Mouse (Mus musculus): ENCODE measurements around the gene a. TPM values are rescaled to one million over a fixed set of nuclear protein-coding genes. Genes with fewer than 3 reads are reported as not detected.

The a gene
- polyA plus RNA-seq (2015; fragmentation: Nextera tagmentation; extraction: Ambion mirVana) = 0.32 TPM in 1 of 2 replicates, not detected in the other

GRCm38 (mm10) chr2:154790656-154791483, at the start of gene a, which contains the start of gene Raly:
Gene a (plus strand): TSS chr2:154791402.
Gene Raly (plus strand): TSS chr2:154791096.
- peak within 1 kb of the TSS; percentile 80 for H3K4me2 ChIP-seq
- H3K27me3 ChIP-seq = no peaks in the 10 kb centered on the region
- H3K9ac ChIP-seq = peak within 1 kb of the TSS; percentile 98
- H3K9me3 ChIP-seq (replicated peaks) = no peaks in the 10 kb centered on the region
- under 1% methylated on average over 86 of the region's 89 CpGs for WGBS (ENCODE audit: insufficient replicate concordance)
- H3K27ac ChIP-seq (replicated peaks) = peak within 1 kb of the TSS; percentile 97
- H3K36me3 ChIP-seq (replicated peaks) = peaks cover 18% of the 10 kb centered on the region
- peak; percentile 94 for ATAC-seq (ENCODE audit: insufficient read depth)
- H3K4me1 ChIP-seq (replicated peaks) = peaks cover 78% of the 10 kb centered on the region
- H3K4me3 ChIP-seq (replicated peaks) = peak within 1 kb of the TSS; percentile 98

GRCm38 (mm10) chr2:154742911-154743819, 48.0 kb upstream of the a start:
- no peak overlapping the region for H3K9ac ChIP-seq
- no peaks in the 10 kb centered on the region for H3K36me3 ChIP-seq (replicated peaks)
- H3K27ac ChIP-seq (replicated peaks) = no peak overlapping the region
- H3K9me3 ChIP-seq (replicated peaks) = no peaks in the 10 kb centered on the region
- H3K27me3 ChIP-seq = peaks cover 8% of the 10 kb centered on the region; the same call in 1 of the 2 replicates
- ATAC-seq (ENCODE audit: insufficient read depth) = no peak
- 61% methylated on average over 10 of the region's 10 CpGs for WGBS (ENCODE audit: insufficient replicate concordance)
- H3K4me1 ChIP-seq (replicated peaks) = no peaks in the 10 kb centered on the region
- H3K4me3 ChIP-seq (replicated peaks) = no peak overlapping the region
- H3K4me2 ChIP-seq = no peak overlapping the region

- no peak overlapping the region for H3K9ac ChIP-seq
- no peaks in the 10 kb centered on the region for H3K9me3 ChIP-seq (replicated peaks)
- ATAC-seq (ENCODE audit: insufficient read depth) = no peak
- no peaks in the 10 kb centered on the region for H3K4me1 ChIP-seq (replicated peaks)
- no peak overlapping the region for H3K4me3 ChIP-seq (replicated peaks)
- peaks cover 8% of the 10 kb centered on the region; the same call in 1 of the 2 replicates for H3K27me3 ChIP-seq
- H3K36me3 ChIP-seq (replicated peaks) = no peaks in the 10 kb centered on the region
- 54% methylated on average over 4 of the region's 4 CpGs for WGBS (ENCODE audit: insufficient replicate concordance)
- H3K27ac ChIP-seq (replicated peaks) = no peak overlapping the region
- no peak overlapping the region for H3K4me2 ChIP-seq
These were observed 47.3 kb upstream of the a start for GRCm38 (mm10) chr2:154743915-154744314.

- Histone ChIP-seq H3K27ac (replicated peaks) (no peak overlapping the region), H3K4me3 (replicated peaks) (no peak overlapping the region), H3K4me1 (replicated peaks) (0 out of 2 replicates have a peak, but pooled peaks cover 3% of the 10 kb centered on the region), H3K9me3 (replicated peaks) (no peaks in the 10 kb centered on the region), H3K4me2 (no peak overlapping the region), H3K36me3 (replicated peaks) (no peaks in the 10 kb centered on the region), H3K9ac (no peak overlapping the region), H3K27me3 (peaks cover 8% of the 10 kb centered on the region; the same call in 1 of the 2 replicates)
- WGBS (ENCODE audit: insufficient replicate concordance) = 60% methylated on average over 2 of the region's 2 CpGs
- no peak for ATAC-seq (ENCODE audit: insufficient read depth)
These were observed 42.8 kb upstream of the a start for GRCm38 (mm10) chr2:154748383-154748782.

GRCm38 (mm10) chr2:154749046-154750036, 41.9 kb upstream of the a start:
- Histone ChIP-seq H3K27me3 (peaks cover 8% of the 10 kb centered on the region; the same call in 1 of the 2 replicates), H3K4me2 (no peak overlapping the region), H3K4me3 (replicated peaks) (no peak overlapping the region), H3K36me3 (replicated peaks) (no peaks in the 10 kb centered on the region), H3K9ac (no peak overlapping the region), H3K27ac (replicated peaks) (no peak overlapping the region), H3K9me3 (replicated peaks) (no peaks in the 10 kb centered on the region), H3K4me1 (replicated peaks) (0 out of 2 replicates have a peak, but pooled peaks cover 3% of the 10 kb centered on the region)
- no peak for ATAC-seq (ENCODE audit: insufficient read depth)
- WGBS (ENCODE audit: insufficient replicate concordance) = 67% methylated on average over 23 of the region's 23 CpGs

GRCm38 (mm10) chr2:154751924-154752323, 39.3 kb upstream of the a start:
- Histone ChIP-seq H3K9ac (no peak overlapping the region), H3K9me3 (replicated peaks) (no peaks in the 10 kb centered on the region), H3K27me3 (0 out of 2 replicates have a peak, but pooled peaks cover 3% of the 10 kb centered on the region), H3K27ac (replicated peaks) (no peak overlapping the region), H3K36me3 (replicated peaks) (no peaks in the 10 kb centered on the region), H3K4me3 (replicated peaks) (no peak overlapping the region), H3K4me2 (no peak overlapping the region), H3K4me1 (replicated peaks) (peaks cover 11% of the 10 kb centered on the region)
- WGBS (ENCODE audit: insufficient replicate concordance) = 54% methylated on average over 8 of the region's 8 CpGs
- ATAC-seq (ENCODE audit: insufficient read depth) = no peak

GRCm38 (mm10) chr2:154754068-154754560, 37.1 kb upstream of the a start:
- ATAC-seq (ENCODE audit: insufficient read depth) = no peak
- peaks cover 11% of the 10 kb centered on the region for H3K4me1 ChIP-seq (replicated peaks)
- 61% methylated on average over 2 of the region's 2 CpGs for WGBS (ENCODE audit: insufficient replicate concordance)
- H3K27ac ChIP-seq (replicated peaks) = no peak overlapping the region
- H3K9ac ChIP-seq = no peak overlapping the region
- no peaks in the 10 kb centered on the region for H3K27me3 ChIP-seq
- H3K36me3 ChIP-seq (replicated peaks) = no peaks in the 10 kb centered on the region
- H3K4me2 ChIP-seq = no peak overlapping the region
- H3K4me3 ChIP-seq (replicated peaks) = no peak overlapping the region
- no peaks in the 10 kb centered on the region for H3K9me3 ChIP-seq (replicated peaks)

- H3K27ac ChIP-seq (replicated peaks) = no peak overlapping the region
- ATAC-seq (ENCODE audit: insufficient read depth) = no peak
- peaks cover 11% of the 10 kb centered on the region for H3K4me1 ChIP-seq (replicated peaks)
- no peaks in the 10 kb centered on the region for H3K27me3 ChIP-seq
- 57% methylated on average over 6 of the region's 6 CpGs for WGBS (ENCODE audit: insufficient replicate concordance)
- no peaks in the 10 kb centered on the region for H3K36me3 ChIP-seq (replicated peaks)
- no peaks in the 10 kb centered on the region for H3K9me3 ChIP-seq (replicated peaks)
- H3K4me2 ChIP-seq = no peak overlapping the region
- H3K4me3 ChIP-seq (replicated peaks) = no peak overlapping the region
- H3K9ac ChIP-seq = no peak overlapping the region
These were observed 35.4 kb upstream of the a start for GRCm38 (mm10) chr2:154755791-154756190.

GRCm38 (mm10) chr2:154757691-154758090, 33.5 kb upstream of the a start:
- H3K36me3 ChIP-seq (replicated peaks) = no peaks in the 10 kb centered on the region
- no peaks in the 10 kb centered on the region for H3K9me3 ChIP-seq (replicated peaks)
- H3K4me1 ChIP-seq (replicated peaks) = peaks cover 22% of the 10 kb centered on the region
- no peak overlapping the region for H3K4me3 ChIP-seq (replicated peaks)
- no peak overlapping the region for H3K9ac ChIP-seq
- no peak overlapping the region for H3K4me2 ChIP-seq
- WGBS (ENCODE audit: insufficient replicate concordance) = 85% methylated on average over 5 of the region's 5 CpGs
- no peaks in the 10 kb centered on the region for H3K27me3 ChIP-seq
- no peak overlapping the region for H3K27ac ChIP-seq (replicated peaks)
- no peak for ATAC-seq (ENCODE audit: insufficient read depth)

GRCm38 (mm10) chr2:154758454-154758853, 32.7 kb upstream of the a start:
- H3K36me3 ChIP-seq (replicated peaks) = no peaks in the 10 kb centered on the region
- no peak for ATAC-seq (ENCODE audit: insufficient read depth)
- H3K9ac ChIP-seq = no peak overlapping the region
- H3K4me2 ChIP-seq = no peak overlapping the region
- H3K4me1 ChIP-seq (replicated peaks) = peaks cover 30% of the 10 kb centered on the region
- no peaks in the 10 kb centered on the region for H3K27me3 ChIP-seq
- H3K4me3 ChIP-seq (replicated peaks) = no peak overlapping the region
- no peak overlapping the region for H3K27ac ChIP-seq (replicated peaks)
- no peaks in the 10 kb centered on the region for H3K9me3 ChIP-seq (replicated peaks)
- WGBS (ENCODE audit: insufficient replicate concordance) = 70% methylated on average over 1 of the region's 1 CpGs
